Comparison of ENCODE assay signal across 8 mouse cellular contexts in genomic region chr6:87186988-87187387, GRCm38 (mm10).
DNase-seq lines count a peak whose midpoint lies in the region; ATAC-seq lines count a peak whose summit lies in the region.

No protein-coding gene starts in this region.

- intact Hi-C loops in heart, postnatal 36 days (cut with DNase I) = no loop called here

- no peak for ATAC-seq in liver, embryonic 11.5 days (replicated peaks; ENCODE audit: low FRiP score)
- ATAC-seq in stomach, embryonic 16.5 days (ENCODE audit: insufficient read depth, low FRiP score) = peak; percentile 74
- no peak for ATAC-seq in inflammation-experienced regulatory T-cells, adult 6 months

- no peak overlapping the region for H3K4me2 ChIP-seq in liver, embryonic 11.5 days
- H3K4me2 ChIP-seq in stomach, embryonic 16.5 days (ENCODE audit: low read depth, low read length) = 0 out of 2 replicates have a peak overlapping the region, but pooled peaks have one; percentile 6

- no peaks in the 10 kb centered on the region for H3K36me3 ChIP-seq in liver, embryonic 11.5 days (ENCODE audit: control insufficient read depth, insufficient read depth, low read length)
- no peaks in the 10 kb centered on the region for H3K36me3 ChIP-seq in stomach, embryonic 16.5 days (ENCODE audit: control insufficient read depth, insufficient read depth, low read length)

- peak; percentile 14 for DNase-seq in ovary, postnatal 36 days (ENCODE audit: low spot score)
- no peak for DNase-seq in ovary, adult 18-20 months (ENCODE audit: low spot score)
- DNase-seq in frontal cortex, postnatal 25 days (ENCODE audit: low spot score in 2 of 2) = peak; percentile 55 to 56
- peak; percentile 44 to 46 for DNase-seq in heart, postnatal 36 days
- no peak for DNase-seq in liver, embryonic 11.5 days (ENCODE audit: low spot score)
- no peak for DNase-seq in embryo, embryonic 9.5 days (ENCODE audit: extremely low spot score)

- H3K4me1 ChIP-seq in liver, embryonic 11.5 days (replicated peaks; ENCODE audit: control insufficient read depth, insufficient read depth, low read length) = peaks cover 38% of the 10 kb centered on the region
- H3K4me1 ChIP-seq in stomach, embryonic 16.5 days (ENCODE audit: control insufficient read depth, insufficient read depth, low read length) = peaks cover 26% of the 10 kb centered on the region

- no peaks in the 10 kb centered on the region for H3K9me3 ChIP-seq in liver, embryonic 11.5 days (ENCODE audit: control insufficient read depth, low read length)
- no peaks in the 10 kb centered on the region for H3K9me3 ChIP-seq in stomach, embryonic 16.5 days (replicated peaks; ENCODE audit: control insufficient read depth, low read length)

- 0 out of 2 replicates have a peak overlapping the region, but pooled peaks have one; percentile 2 for H3K27ac ChIP-seq in liver, embryonic 11.5 days (ENCODE audit: low read depth, low read length)
- H3K27ac ChIP-seq in stomach, embryonic 16.5 days (ENCODE audit: low read length) = peak overlapping the region; percentile 93

- no peak overlapping the region for H3K9ac ChIP-seq in liver, embryonic 11.5 days (ENCODE audit: low read depth, low read length)
- H3K9ac ChIP-seq in stomach, embryonic 16.5 days (ENCODE audit: low read length) = 0 out of 2 replicates have a peak overlapping the region, but pooled peaks have one; percentile 37

- H3K27me3 ChIP-seq in liver, embryonic 11.5 days (replicated peaks; ENCODE audit: control insufficient read depth, insufficient read depth, low read length) = no peaks in the 10 kb centered on the region
- H3K27me3 ChIP-seq in stomach, embryonic 16.5 days (ENCODE audit: control insufficient read depth, insufficient read depth, low read length) = no peaks in the 10 kb centered on the region

- H3K4me3 ChIP-seq in liver, embryonic 11.5 days (ENCODE audit: low read depth, low read length) = no peak overlapping the region
- no peak overlapping the region for H3K4me3 ChIP-seq in stomach, embryonic 16.5 days (replicated peaks; ENCODE audit: low read length)

- 79% methylated on average over 12 of the region's 12 CpGs for WGBS in liver, embryonic 11.5 days
- WGBS in stomach, embryonic 16.5 days = 36% methylated on average over 12 of the region's 12 CpGs

Comparison
In these comparisons a context has a peak if more than half of its experiments do, and no peak if none do; other contexts are left out.
1. DNase-seq: peak in ovary, postnatal 36 days (single experiment), frontal cortex, postnatal 25 days (2 of 2) and heart, postnatal 36 days (2 of 2); none in ovary, adult 18-20 months (single experiment), liver, embryonic 11.5 days (single experiment) and embryo, embryonic 9.5 days (single experiment).